Mouse (Mus musculus) bone marrow, adult 2 months (tissue): ENCODE data around the gene Ubtf.
A peak's percentile ranks its signal among the peaks of the same experiment; 100 is the strongest.

Experiments
- CTCF ChIP-seq: fragments of 200-500 bp; IDR thresholded peaks from 2 replicates; pipeline ENCODE4 v1.5.1; 2011; ENCODE audit warnings: low read length, control low read depth; ENCODE audit not compliant: control insufficient read depth, insufficient read depth
- POLR2A ChIP-seq: fragments of 200-500 bp; IDR thresholded peaks from 2 replicates; pipeline ENCODE4 v1.6.1; 2011; ENCODE audit warnings: low read depth, mild to moderate bottlenecking, control low read depth, low read length, borderline replicate concordance; ENCODE audit not compliant: control insufficient read depth

- TF ChIP-seq CTCF (peak; percentile 62), POLR2A (no peak)
These were observed 52.1 kb downstream of the Ubtf start for GRCm38 (mm10) chr11:102267480-102267879.
